Mouse (Mus musculus) left cerebral cortex, adult 11 months (tissue): ENCODE data around the gene Olfr711.
"Not testable (repeated sequence)": the region's sequence is repeated elsewhere in the genome, so short reads cannot be mapped to it uniquely, and the experiment has no call there.

Source experiments
- DNase-seq: peaks from one replicate; pipeline ENCODE4 v3.0.0; 2022; ENCODE audit warnings: low spot score

Olfr711 gene

GRCm38 (mm10) chr7:106975353-106975752, at the start of gene Olfr711:
Gene Olfr711, minus strand, starts transcription at chr7:106975453.
- no peak for DNase-seq

- DNase-seq, result no peak
Measured at GRCm38 (mm10) chr7:107005972-107006371, 30.7 kb upstream of the Olfr711 start, which contains the start of gene Olfr2. Gene Olfr2, minus strand, starts transcription at chr7:107006072.

DNA sequence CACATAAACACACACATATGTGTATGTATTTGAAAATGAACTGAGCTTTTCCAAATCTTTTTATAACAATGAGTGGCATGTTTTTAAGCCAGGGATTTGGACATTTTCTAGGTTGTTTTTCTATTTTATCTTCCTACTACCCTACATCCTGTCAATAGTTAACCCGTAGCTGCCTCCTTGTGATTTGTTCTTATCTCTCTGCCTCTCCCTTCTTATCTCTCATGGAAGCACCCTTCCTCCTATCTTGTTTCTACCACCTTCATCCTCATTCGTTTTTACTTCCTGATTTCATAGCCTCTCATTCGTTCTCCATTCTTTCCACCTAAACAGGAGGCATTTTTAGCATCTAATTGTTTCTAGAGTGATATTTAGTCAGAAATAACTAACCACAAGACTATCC, 28.9 kb upstream of the Olfr711 start:
- DNase-seq, result no peak

DNA sequence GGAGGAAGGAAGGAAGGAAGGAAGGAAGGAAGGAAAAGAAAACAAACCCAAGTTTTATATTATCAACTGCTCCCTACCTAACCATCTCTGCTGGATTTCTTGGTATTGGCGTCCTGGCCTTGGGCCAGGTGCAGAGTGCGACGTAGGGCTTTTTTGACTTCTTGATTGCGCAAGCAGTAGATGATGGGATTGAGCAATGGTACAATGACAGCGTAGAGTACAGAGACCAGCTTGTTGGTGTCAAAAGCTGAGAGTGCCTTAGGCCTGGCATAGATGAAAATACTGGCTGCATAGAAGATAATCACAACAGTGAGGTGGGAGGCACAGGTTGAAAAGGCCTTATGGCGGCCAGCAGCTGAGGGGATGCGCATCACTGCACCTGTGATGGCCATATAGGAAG, 25.5 kb upstream of the Olfr711 start:
- no peak for DNase-seq

DNA sequence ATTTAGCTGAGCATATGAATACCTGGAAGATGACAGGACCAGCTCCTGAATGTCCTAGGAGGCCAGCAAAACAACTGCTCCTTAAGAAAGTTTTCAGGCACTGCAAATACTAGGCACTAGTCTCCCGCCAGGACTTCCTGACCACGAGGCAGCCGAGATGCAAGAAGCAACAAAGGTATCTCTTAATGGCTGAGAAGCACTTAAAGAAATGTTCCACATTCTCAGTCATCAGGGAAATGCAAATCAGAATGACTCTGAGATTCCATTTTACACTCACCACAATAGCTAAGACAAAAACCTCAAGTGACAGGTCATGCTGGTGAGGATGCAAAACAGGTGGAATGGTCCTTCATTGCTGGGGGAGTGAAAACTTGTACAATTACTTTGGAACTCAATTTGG, 10.0 kb upstream of the Olfr711 start:
- no peak for DNase-seq

GRCm38 (mm10) chr7:106967503-106967902, 7.8 kb downstream of the Olfr711 start:
- not testable (repeated sequence) for DNase-seq

GRCm38 (mm10) chr7:106963837-106964236, 11.4 kb downstream of the Olfr711 start, which contains the start of gene Olfr6:
Gene Olfr6, minus strand, starts transcription at chr7:106963937.
- DNase-seq, result no peak

GRCm38 (mm10) chr7:106948212-106948611, 27.0 kb downstream of the Olfr711 start, which contains the start of gene Olfr710:
Gene Olfr710, minus strand, starts transcription at chr7:106948312.
- DNase-seq, result no peak

DNA sequence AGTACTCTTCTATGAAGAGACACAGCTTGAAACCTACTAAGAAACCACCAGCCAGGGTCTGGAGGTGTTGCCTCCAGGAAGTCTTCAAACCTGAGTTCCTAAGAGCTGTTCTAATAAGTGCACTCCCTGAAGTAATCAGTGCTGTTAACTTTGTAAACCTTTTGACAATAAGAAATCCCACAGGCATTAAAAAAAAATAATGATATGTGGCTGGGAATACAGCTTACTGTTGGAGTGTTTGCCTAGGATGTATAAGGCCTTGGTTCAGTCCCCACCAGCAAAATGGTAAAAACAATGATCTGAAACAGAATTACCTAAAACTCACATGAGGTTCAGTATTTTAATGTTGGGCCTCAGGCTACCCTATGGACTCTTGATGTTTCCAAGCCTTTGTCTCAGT, 43.1 kb downstream of the Olfr711 start, which contains the start of gene Olfr709-ps1:
Gene Olfr709-ps1, minus strand, starts transcription at position 101 of the 400 bp plus-strand sequence.
- no peak for DNase-seq

DNA sequence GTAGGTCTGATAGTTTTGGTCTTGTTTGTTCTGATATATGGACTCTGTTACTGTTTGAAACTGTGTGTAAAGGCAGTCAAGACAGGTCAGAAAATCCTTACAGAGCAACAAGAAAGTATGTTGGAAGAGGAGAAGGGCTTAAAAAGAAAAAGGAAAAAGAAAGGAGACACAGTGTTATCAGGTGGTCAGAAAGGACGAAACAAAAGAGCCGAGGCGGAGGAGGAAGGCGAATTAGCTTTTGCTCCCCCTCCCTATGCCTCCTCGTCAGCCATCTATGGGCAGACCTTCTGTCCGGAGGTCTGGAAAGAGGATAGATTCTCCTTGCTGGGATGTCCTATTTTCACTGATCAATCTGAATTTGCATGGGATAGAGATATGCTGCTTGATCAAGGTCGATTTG, 54.3 kb downstream of the Olfr711 start:
- DNase-seq, result not testable (repeated sequence)
